Mouse (Mus musculus): ENCODE measurements at regions not wholly inside any gene's neighbourhood (a gene's known extent, or its start where the extent isn't known, plus 50 kb on each side); places are given as distances from the start of the nearest gene placed in this dataset.

DNA sequence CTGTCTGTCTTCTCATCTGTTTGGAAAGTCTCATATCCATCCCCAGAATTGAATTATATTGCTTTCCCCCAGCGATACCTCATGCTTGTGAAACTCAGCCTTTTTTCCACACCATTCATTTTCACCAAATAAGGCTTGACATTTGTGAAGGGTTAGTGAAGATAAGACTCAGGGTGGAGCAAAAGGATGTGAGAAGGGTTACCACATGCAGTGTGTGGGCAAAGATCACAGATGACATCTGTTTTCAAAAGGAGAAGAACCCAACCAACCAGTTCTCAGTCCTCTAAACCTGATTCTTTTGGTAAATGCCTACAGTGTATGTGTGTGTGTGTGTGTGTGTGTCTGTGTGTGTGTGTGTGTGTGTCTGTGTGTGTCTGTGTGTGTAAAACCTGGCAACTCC lies 909.3 kb upstream of the Lrrc6 start:
- no peak overlapping the region for H3K4me2 ChIP-seq
- H3K27ac ChIP-seq (ENCODE audit: low read depth, low read length), result no peak overlapping the region
- no peak overlapping the region for H3K9ac ChIP-seq (ENCODE audit: low read length)
- no peak for DNase-seq (ENCODE audit: low spot score, missing footprints)
- 87% methylated on average over 1 of the region's 1 CpGs for WGBS
- no peaks in the 10 kb centered on the region for H3K9me3 ChIP-seq (ENCODE audit: control insufficient read depth, low read length)
- no peaks in the 10 kb centered on the region for H3K4me1 ChIP-seq (ENCODE audit: control insufficient read depth, insufficient read depth, low read length)
- H3K36me3 ChIP-seq (ENCODE audit: control insufficient read depth, insufficient read depth, low read length), result no peaks in the 10 kb centered on the region
- no peak overlapping the region for H3K4me3 ChIP-seq (ENCODE audit: low read depth, low read length)
- H3K27me3 ChIP-seq (ENCODE audit: control insufficient read depth, insufficient read depth, low read length), result no peaks in the 10 kb centered on the region
- no peak for ATAC-seq (ENCODE audit: low FRiP score)

DNA sequence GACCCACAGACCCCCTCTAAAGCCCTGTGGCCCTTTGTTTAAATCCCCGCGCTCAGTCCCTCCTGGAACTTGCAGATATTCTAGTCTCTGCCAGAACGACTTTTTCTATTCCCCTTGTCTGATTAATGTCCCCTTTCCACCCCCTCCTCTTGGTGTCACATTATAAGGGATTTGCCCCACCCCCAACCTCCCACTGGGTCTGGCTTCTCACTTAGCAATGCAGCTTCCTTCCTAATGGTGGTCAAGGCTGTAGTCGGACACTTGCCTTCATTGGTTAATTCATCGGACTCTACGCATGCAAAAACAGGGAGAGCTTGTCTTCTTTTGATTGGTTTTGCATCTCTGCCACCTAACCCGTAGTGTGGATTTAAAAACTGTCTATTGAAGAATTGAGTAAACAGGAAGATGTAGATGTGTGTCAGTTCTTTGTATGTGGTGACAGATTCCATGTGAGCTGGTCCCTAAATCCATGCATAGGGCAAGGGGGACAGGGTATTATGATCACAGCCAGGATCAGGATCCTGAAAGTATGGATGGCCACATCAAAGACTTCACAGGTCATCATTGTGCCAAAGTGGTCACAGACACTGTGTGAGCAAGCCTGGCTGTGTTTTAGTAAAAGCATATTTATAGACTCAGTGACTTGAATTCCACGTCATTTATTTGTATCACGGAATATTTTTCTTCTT lies 908.3 kb upstream of the Lrrc6 start:
- no peaks in the 10 kb centered on the region for H3K36me3 ChIP-seq (ENCODE audit: control insufficient read depth, insufficient read depth, low read length)
- no peak overlapping the region for H3K4me3 ChIP-seq (ENCODE audit: low read depth, low read length)
- H3K27me3 ChIP-seq (ENCODE audit: control insufficient read depth, insufficient read depth, low read length), result no peaks in the 10 kb centered on the region
- ATAC-seq (ENCODE audit: low FRiP score) (no peak), DNase-seq (ENCODE audit: low spot score, missing footprints) (no peak)
- WGBS, result 77% methylated on average over 9 of the region's 9 CpGs
- no peaks in the 10 kb centered on the region for H3K4me1 ChIP-seq (ENCODE audit: control insufficient read depth, insufficient read depth, low read length)
- no peak overlapping the region for H3K27ac ChIP-seq (ENCODE audit: low read depth, low read length)
- H3K9ac ChIP-seq (ENCODE audit: low read length), result no peak overlapping the region
- H3K4me2 ChIP-seq, result no peak overlapping the region
- no peaks in the 10 kb centered on the region for H3K9me3 ChIP-seq (ENCODE audit: control insufficient read depth, low read length)

DNA sequence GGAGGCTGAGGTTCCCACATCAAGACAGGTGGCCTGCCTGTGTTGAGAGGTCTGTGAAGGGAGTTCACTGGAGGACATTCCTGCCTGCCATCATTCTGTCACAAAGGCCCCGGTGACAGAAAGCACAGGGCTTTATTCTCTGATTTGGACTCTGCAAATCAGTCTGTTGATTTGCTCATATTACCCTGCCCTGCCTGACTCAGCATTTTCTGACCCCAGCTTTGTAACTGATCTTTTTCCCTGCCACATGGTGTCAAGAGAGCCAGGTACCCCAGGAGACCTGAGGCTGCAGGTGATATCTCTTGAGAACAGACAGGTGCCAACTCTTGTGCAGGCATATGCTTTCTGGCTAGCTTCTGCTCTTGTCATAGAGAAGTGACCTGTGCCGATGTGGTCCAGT lies 906.5 kb upstream of the Lrrc6 start:
- Histone ChIP-seq H3K27ac (ENCODE audit: low read depth, low read length) (no peak overlapping the region), H3K27me3 (ENCODE audit: control insufficient read depth, insufficient read depth, low read length) (no peaks in the 10 kb centered on the region), H3K4me3 (ENCODE audit: low read depth, low read length) (no peak overlapping the region), H3K4me1 (ENCODE audit: control insufficient read depth, insufficient read depth, low read length) (no peaks in the 10 kb centered on the region), H3K9me3 (ENCODE audit: control insufficient read depth, low read length) (no peaks in the 10 kb centered on the region), H3K36me3 (ENCODE audit: control insufficient read depth, insufficient read depth, low read length) (no peaks in the 10 kb centered on the region), H3K9ac (ENCODE audit: low read length) (no peak overlapping the region), H3K4me2 (no peak overlapping the region)
- ATAC-seq (ENCODE audit: low FRiP score) (no peak), DNase-seq (ENCODE audit: low spot score, missing footprints) (no peak)
- 84% methylated on average over 2 of the region's 2 CpGs for WGBS

DNA sequence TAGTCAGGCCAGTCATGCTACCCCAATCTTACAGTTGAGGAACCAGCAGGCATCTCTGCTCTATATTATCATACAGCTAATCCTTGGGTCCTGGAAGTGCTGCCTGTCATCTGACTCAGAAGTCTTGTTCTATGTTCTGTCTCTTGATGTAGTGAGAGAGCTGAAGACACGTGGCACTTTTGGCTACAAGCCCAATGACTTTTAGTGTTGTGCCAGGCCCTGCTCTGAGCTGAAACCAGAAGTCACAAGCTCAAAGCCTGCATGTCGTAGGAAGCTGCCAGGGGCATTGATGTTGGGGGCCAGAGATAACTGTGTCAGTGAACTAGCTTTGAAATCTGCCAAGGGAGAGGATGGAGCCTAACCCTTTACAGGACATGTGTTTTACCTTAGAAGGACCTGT lies 904.8 kb upstream of the Lrrc6 start:
- Histone ChIP-seq H3K9ac (ENCODE audit: low read length) (no peak overlapping the region), H3K27me3 (ENCODE audit: control insufficient read depth, insufficient read depth, low read length) (no peaks in the 10 kb centered on the region), H3K4me3 (ENCODE audit: low read depth, low read length) (no peak overlapping the region), H3K4me2 (no peak overlapping the region), H3K4me1 (ENCODE audit: control insufficient read depth, insufficient read depth, low read length) (no peaks in the 10 kb centered on the region), H3K27ac (ENCODE audit: low read depth, low read length) (no peak overlapping the region), H3K36me3 (ENCODE audit: control insufficient read depth, insufficient read depth, low read length) (no peaks in the 10 kb centered on the region), H3K9me3 (ENCODE audit: control insufficient read depth, low read length) (no peaks in the 10 kb centered on the region)
- DNase-seq (ENCODE audit: low spot score, missing footprints) (no peak), ATAC-seq (ENCODE audit: low FRiP score) (no peak)
- WGBS, result 74% methylated on average over 2 of the region's 2 CpGs

DNA sequence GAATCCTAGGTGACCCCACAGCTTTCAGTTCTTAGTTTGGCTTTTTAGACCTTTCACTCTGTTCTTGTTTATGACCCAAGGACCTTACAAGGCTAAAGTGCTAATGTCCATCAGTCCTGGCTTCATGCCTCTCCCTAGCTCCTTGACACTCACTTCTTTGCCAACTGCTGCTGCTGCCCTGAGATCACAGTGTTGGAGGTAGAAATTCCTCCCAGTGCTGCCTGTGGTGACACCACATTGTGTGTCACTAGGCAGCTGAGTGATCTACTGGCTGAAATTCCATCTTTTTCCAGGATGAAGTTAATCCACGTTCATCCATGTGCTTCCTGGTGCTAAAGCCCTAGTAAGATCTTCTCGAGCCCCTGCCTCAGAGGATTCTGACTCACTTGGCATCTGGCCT lies 904.3 kb upstream of the Lrrc6 start:
- DNase-seq (ENCODE audit: low spot score, missing footprints) (no peak), ATAC-seq (ENCODE audit: low FRiP score) (no peak)
- no peaks in the 10 kb centered on the region for H3K27me3 ChIP-seq (ENCODE audit: control insufficient read depth, insufficient read depth, low read length)
- no peaks in the 10 kb centered on the region for H3K4me1 ChIP-seq (ENCODE audit: control insufficient read depth, insufficient read depth, low read length)
- no peaks in the 10 kb centered on the region for H3K9me3 ChIP-seq (ENCODE audit: control insufficient read depth, low read length)
- WGBS, result 81% methylated on average over 2 of the region's 2 CpGs
- no peak overlapping the region for H3K4me2 ChIP-seq
- no peak overlapping the region for H3K4me3 ChIP-seq (ENCODE audit: low read depth, low read length)
- H3K36me3 ChIP-seq (ENCODE audit: control insufficient read depth, insufficient read depth, low read length), result no peaks in the 10 kb centered on the region
- H3K9ac ChIP-seq (ENCODE audit: low read length), result no peak overlapping the region
- no peak overlapping the region for H3K27ac ChIP-seq (ENCODE audit: low read depth, low read length)

- H3K9me3 ChIP-seq (ENCODE audit: control insufficient read depth, low read length), result no peaks in the 10 kb centered on the region
- no peak for ATAC-seq (ENCODE audit: low FRiP score)
- H3K27me3 ChIP-seq (ENCODE audit: control insufficient read depth, insufficient read depth, low read length), result no peaks in the 10 kb centered on the region
- no peak overlapping the region for H3K4me3 ChIP-seq (ENCODE audit: low read depth, low read length)
- no peaks in the 10 kb centered on the region for H3K36me3 ChIP-seq (ENCODE audit: control insufficient read depth, insufficient read depth, low read length)
- no peaks in the 10 kb centered on the region for H3K4me1 ChIP-seq (ENCODE audit: control insufficient read depth, insufficient read depth, low read length)
- H3K27ac ChIP-seq (ENCODE audit: low read depth, low read length), result no peak overlapping the region
- no peak overlapping the region for H3K4me2 ChIP-seq
- no peak overlapping the region for H3K9ac ChIP-seq (ENCODE audit: low read length)
- no peak for DNase-seq (ENCODE audit: low spot score, missing footprints)
Measured at GRCm38 (mm10) chr15:67402310-67402709, 901.6 kb upstream of the Lrrc6 start.

DNA sequence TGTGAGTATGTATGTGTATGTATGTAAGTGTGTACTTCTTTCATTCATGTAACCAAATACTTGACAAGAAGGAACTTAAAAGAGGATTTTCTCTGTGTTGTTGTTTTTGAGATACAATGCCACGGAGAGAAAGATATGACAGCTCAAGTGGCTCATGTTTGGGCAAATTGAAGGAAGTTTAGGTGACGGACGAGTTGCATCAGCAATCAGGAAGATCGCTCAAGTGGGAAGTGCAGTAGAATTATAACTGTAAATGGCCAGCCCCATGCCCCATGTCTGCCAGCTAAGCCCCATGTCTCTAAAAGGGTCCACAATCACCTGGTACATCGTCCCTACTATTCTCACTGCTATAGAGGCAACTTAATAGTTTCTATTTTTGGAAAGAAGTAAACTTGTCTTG lies 896.6 kb upstream of the Lrrc6 start:
- no peaks in the 10 kb centered on the region for H3K4me1 ChIP-seq (ENCODE audit: control insufficient read depth, insufficient read depth, low read length)
- H3K36me3 ChIP-seq (ENCODE audit: control insufficient read depth, insufficient read depth, low read length), result no peaks in the 10 kb centered on the region
- ATAC-seq (ENCODE audit: low FRiP score) (no peak), DNase-seq (ENCODE audit: low spot score, missing footprints) (no peak)
- H3K4me3 ChIP-seq (ENCODE audit: low read depth, low read length), result no peak overlapping the region
- no peak overlapping the region for H3K4me2 ChIP-seq
- no peak overlapping the region for H3K27ac ChIP-seq (ENCODE audit: low read depth, low read length)
- WGBS, result 89% methylated on average over 5 of the region's 5 CpGs
- no peaks in the 10 kb centered on the region for H3K9me3 ChIP-seq (ENCODE audit: control insufficient read depth, low read length)
- H3K9ac ChIP-seq (ENCODE audit: low read length), result no peak overlapping the region
- H3K27me3 ChIP-seq (ENCODE audit: control insufficient read depth, insufficient read depth, low read length), result no peaks in the 10 kb centered on the region

GRCm38 (mm10) chr15:67395114-67395513 lies 894.4 kb upstream of the Lrrc6 start:
- ATAC-seq (ENCODE audit: low FRiP score) (no peak), DNase-seq (ENCODE audit: low spot score, missing footprints) (no peak)
- Histone ChIP-seq H3K9me3 (ENCODE audit: control insufficient read depth, low read length) (no peaks in the 10 kb centered on the region), H3K27me3 (ENCODE audit: control insufficient read depth, insufficient read depth, low read length) (no peaks in the 10 kb centered on the region), H3K36me3 (ENCODE audit: control insufficient read depth, insufficient read depth, low read length) (no peaks in the 10 kb centered on the region), H3K9ac (ENCODE audit: low read length) (no peak overlapping the region), H3K27ac (ENCODE audit: low read depth, low read length) (no peak overlapping the region), H3K4me1 (ENCODE audit: control insufficient read depth, insufficient read depth, low read length) (no peaks in the 10 kb centered on the region), H3K4me3 (ENCODE audit: low read depth, low read length) (no peak overlapping the region), H3K4me2 (no peak overlapping the region)
- 84% methylated on average over 1 of the region's 1 CpGs for WGBS

DNA sequence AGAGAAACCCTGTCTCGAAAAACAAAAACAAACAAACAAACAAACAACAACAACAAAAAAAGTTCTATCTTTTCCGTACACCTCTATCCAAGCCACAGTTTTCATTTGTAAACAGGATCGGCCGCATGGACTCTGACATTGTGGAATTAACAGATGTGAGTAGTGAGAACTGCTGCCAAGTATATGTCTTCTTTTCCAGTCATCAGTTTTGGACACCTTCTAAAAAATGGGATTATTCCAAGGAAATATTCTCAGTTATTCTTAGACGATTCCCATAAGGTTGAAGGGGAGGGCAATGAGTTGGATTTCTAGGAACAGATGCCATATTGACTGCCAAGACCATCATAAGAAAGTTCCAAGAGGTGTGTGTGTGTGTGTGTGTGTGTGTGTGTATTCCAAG lies 891.2 kb upstream of the Lrrc6 start:
- H3K4me2 ChIP-seq, result no peak overlapping the region
- H3K4me1 ChIP-seq (ENCODE audit: control insufficient read depth, insufficient read depth, low read length), result no peaks in the 10 kb centered on the region
- H3K9ac ChIP-seq (ENCODE audit: low read length), result no peak overlapping the region
- H3K4me3 ChIP-seq (ENCODE audit: low read depth, low read length), result no peak overlapping the region
- no peaks in the 10 kb centered on the region for H3K27me3 ChIP-seq (ENCODE audit: control insufficient read depth, insufficient read depth, low read length)
- ATAC-seq (ENCODE audit: low FRiP score), result no peak
- no peak overlapping the region for H3K27ac ChIP-seq (ENCODE audit: low read depth, low read length)
- DNase-seq (ENCODE audit: low spot score, missing footprints), result no peak
- no peaks in the 10 kb centered on the region for H3K36me3 ChIP-seq (ENCODE audit: control insufficient read depth, insufficient read depth, low read length)
- H3K9me3 ChIP-seq (ENCODE audit: control insufficient read depth, low read length), result no peaks in the 10 kb centered on the region
- 88% methylated on average over 5 of the region's 5 CpGs for WGBS

DNA sequence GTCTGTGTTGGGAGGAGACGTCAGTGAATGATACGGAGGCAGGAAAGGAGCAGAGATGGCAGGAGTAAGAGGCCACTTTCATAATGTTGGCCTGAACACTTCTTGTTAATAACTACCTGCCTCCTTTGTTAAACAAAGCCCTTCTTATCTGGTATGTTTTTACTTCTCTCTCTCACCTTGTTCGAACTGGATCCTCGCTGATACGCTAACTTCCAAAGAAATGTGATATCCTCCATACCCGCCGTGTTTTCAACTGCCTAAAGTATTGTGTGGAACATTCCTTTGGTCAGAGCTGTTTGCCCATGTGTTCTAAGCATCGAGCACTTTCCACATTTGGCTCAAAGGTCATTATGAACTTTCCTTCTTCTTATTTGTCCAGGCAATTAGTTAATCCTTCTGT lies 887.8 kb upstream of the Lrrc6 start:
- Histone ChIP-seq H3K27ac (ENCODE audit: low read depth, low read length) (no peak overlapping the region), H3K9me3 (ENCODE audit: control insufficient read depth, low read length) (no peaks in the 10 kb centered on the region), H3K36me3 (ENCODE audit: control insufficient read depth, insufficient read depth, low read length) (no peaks in the 10 kb centered on the region), H3K4me3 (ENCODE audit: low read depth, low read length) (no peak overlapping the region), H3K4me1 (ENCODE audit: control insufficient read depth, insufficient read depth, low read length) (no peaks in the 10 kb centered on the region), H3K4me2 (no peak overlapping the region), H3K9ac (ENCODE audit: low read length) (no peak overlapping the region), H3K27me3 (ENCODE audit: control insufficient read depth, insufficient read depth, low read length) (no peaks in the 10 kb centered on the region)
- ATAC-seq (ENCODE audit: low FRiP score), result no peak
- WGBS, result 81% methylated on average over 8 of the region's 8 CpGs
- DNase-seq (ENCODE audit: low spot score, missing footprints), result no peak

All from midbrain, embryonic 11.5 days (tissue).